Mouse (Mus musculus): Measurements from ENCODE around the gene Trap1. TPM values are rescaled to one million over a fixed set of nuclear protein-coding genes. Genes with fewer than 3 reads are reported as not detected.
"Not testable (repeated sequence)": the region's sequence is repeated elsewhere in the genome, so short reads cannot be mapped to it uniquely, and the experiment has no call there.

The Trap1 gene
- 100 to 1,000 TPM in 7 of 26 experiments, 10 to 100 TPM in 19; 45.0 to 132 (median 81.5) TPM for total RNA-seq (2018; cell fraction: chromatin; rRNA removed)
- total RNA-seq (2018; cell fraction: cytosol; rRNA removed), result 10 to 100 TPM; 30.1 to 46.4 (median 40.2) TPM
- 10 to 100 TPM; 26.5 to 91.3 (median 49.7) TPM for total RNA-seq (2018; cell fraction: nucleus; rRNA removed)
- 39.0 to 64.9 TPM (median 52.6 TPM) in 3 replicates for polyA plus RNA-seq (2018)

- Histone ChIP-seq H3K36me3 (ENCODE audit: inconsistent target) (no peaks in the 10 kb centered on the region), H3K27ac (peak within 1 kb of the TSS; percentile 76), H3K79me2 (ENCODE audit: inconsistent target) (peaks cover 48% of the 10 kb centered on the region), H3K4me3 (ENCODE audit: inconsistent target) (peak within 1 kb of the TSS; percentile 84)
- WGBS (ENCODE audit: missing documents), result under 1% methylated on average over 57 of the region's 58 CpGs
Observed at GRCm38 (mm10) chr16:4077384-4078061, at the start of gene Trap1. Gene Trap1, minus strand, starts transcription at chr16:4077827.

DNA sequence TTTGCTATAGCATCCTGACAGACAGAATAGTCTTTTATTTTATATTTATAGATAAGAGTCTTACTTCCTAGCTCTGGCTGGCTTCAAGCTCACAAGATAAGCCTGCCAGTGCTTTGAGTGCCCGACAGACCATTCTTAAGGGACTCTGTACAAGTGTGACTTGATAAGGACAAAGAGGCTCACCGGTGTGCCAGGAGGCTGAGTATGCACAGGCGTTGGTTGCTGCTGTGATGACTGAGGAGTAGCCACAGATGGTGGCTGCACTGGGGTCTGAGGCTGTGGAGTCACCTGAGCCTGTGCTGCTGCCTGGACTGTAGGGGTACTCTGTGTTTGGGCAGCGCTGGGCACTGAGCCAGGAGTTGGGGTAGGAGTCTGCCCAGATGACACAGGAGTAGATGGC is 39.4 kb upstream of the Trap1 start:
- Histone ChIP-seq H3K27ac (no peak overlapping the region), H3K36me3 (ENCODE audit: inconsistent target) (peaks cover 80% of the 10 kb centered on the region), H3K79me2 (ENCODE audit: inconsistent target) (no peaks in the 10 kb centered on the region), H3K4me3 (ENCODE audit: inconsistent target) (no peak overlapping the region)
- WGBS (ENCODE audit: missing documents), result 97% methylated on average over 4 of the region's 4 CpGs

DNA sequence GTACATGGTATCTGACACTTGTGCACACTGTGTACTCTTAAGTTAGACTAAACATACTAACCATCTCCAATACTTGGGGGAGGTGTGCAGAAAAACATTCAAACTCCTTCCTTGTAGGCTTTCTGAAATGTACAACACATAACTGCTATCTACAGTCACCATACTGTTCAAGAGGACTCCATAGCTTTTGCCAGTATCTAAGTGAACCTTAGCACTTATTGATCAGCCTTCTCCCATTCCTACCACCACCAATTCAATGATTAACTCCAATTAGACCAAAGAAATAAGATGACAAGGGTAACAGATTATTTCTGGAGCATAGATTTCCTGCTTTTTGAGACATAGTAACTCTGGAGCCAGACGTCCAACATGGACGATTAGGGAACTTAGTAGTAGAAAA is 22.7 kb upstream of the Trap1 start:
- H3K27ac ChIP-seq, result no peak overlapping the region
- H3K79me2 ChIP-seq (ENCODE audit: inconsistent target), result no peaks in the 10 kb centered on the region
- no peak overlapping the region for H3K4me3 ChIP-seq (ENCODE audit: inconsistent target)
- 92% methylated on average over 2 of the region's 2 CpGs for WGBS (ENCODE audit: missing documents)
- H3K36me3 ChIP-seq (ENCODE audit: inconsistent target), result peaks cover 72% of the 10 kb centered on the region

GRCm38 (mm10) chr16:4097521-4097920 is 19.9 kb upstream of the Trap1 start:
- Histone ChIP-seq H3K36me3 (ENCODE audit: inconsistent target) (peaks cover 82% of the 10 kb centered on the region), H3K4me3 (ENCODE audit: inconsistent target) (no peak overlapping the region), H3K27ac (no peak overlapping the region), H3K79me2 (ENCODE audit: inconsistent target) (no peaks in the 10 kb centered on the region)
- 90% methylated on average over 1 of the region's 1 CpGs for WGBS (ENCODE audit: missing documents)

GRCm38 (mm10) chr16:4096898-4097297 is 19.3 kb upstream of the Trap1 start:
- Histone ChIP-seq H3K36me3 (ENCODE audit: inconsistent target) (peaks cover 86% of the 10 kb centered on the region), H3K79me2 (ENCODE audit: inconsistent target) (no peaks in the 10 kb centered on the region), H3K27ac (no peak overlapping the region), H3K4me3 (ENCODE audit: inconsistent target) (no peak overlapping the region)

DNA sequence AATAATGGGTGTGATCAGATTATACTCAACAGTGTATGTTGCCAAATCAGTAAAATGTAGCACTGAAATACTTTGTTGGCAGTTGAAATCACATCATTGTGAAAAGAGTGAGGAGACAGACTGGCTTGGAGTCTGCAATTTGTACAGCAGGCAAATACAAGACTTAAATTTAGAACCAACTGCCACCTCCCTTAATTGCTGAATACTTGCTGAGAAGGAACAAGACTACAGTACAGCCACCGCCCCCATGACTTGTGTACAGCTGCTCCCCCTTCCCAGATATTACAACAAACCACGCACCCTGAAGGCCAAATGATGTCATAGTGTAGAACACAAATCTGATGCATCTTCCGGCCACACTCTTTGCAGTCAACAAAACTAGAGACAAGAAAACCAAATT is 18.5 kb upstream of the Trap1 start:
- Histone ChIP-seq H3K79me2 (ENCODE audit: inconsistent target) (no peaks in the 10 kb centered on the region), H3K27ac (no peak overlapping the region), H3K4me3 (ENCODE audit: inconsistent target) (no peak overlapping the region), H3K36me3 (ENCODE audit: inconsistent target) (peaks cover 86% of the 10 kb centered on the region)
- WGBS (ENCODE audit: missing documents), result 100% methylated on average over 3 of the region's 3 CpGs

- Histone ChIP-seq H3K27ac (no peak overlapping the region), H3K36me3 (ENCODE audit: inconsistent target) (peaks cover 88% of the 10 kb centered on the region), H3K79me2 (ENCODE audit: inconsistent target) (no peaks in the 10 kb centered on the region), H3K4me3 (ENCODE audit: inconsistent target) (no peak overlapping the region)
- WGBS (ENCODE audit: missing documents), result 97% methylated on average over 8 of the region's 8 CpGs
Observed at GRCm38 (mm10) chr16:4087214-4087913, 9.7 kb upstream of the Trap1 start.

DNA sequence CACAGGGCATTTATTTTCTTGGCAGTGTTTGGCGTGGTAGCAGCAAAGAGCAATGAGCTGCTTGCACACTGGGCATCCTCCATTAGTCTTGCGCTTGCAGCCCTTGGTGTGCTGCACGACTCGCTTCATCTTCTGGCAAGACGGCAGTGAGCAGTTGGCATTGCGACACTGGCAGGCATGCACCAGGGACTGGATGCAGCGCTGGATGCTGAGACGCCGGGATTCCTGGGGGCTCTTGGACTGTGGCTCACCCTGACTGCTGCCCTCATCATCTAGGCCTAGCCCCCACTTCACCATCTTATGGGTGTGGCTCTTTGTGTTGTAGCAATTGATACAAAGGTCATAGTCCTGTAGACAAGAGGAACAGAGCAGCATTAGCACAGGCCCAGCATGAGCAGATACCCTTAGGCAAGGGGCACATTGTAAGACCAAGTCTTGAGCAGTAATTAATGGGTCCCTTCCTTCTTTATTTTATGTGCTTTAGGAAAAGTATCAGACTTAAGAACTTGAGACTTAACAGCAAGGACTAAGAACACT is 8.3 kb upstream of the Trap1 start:
- Histone ChIP-seq H3K36me3 (ENCODE audit: inconsistent target) (peaks cover 73% of the 10 kb centered on the region), H3K4me3 (ENCODE audit: inconsistent target) (no peak overlapping the region), H3K79me2 (ENCODE audit: inconsistent target) (no peaks in the 10 kb centered on the region), H3K27ac (no peak overlapping the region)
- 92% methylated on average over 9 of the region's 9 CpGs for WGBS (ENCODE audit: missing documents)

GRCm38 (mm10) chr16:4085051-4085450 is 7.4 kb upstream of the Trap1 start:
- peaks cover 65% of the 10 kb centered on the region for H3K36me3 ChIP-seq (ENCODE audit: inconsistent target)
- 94% methylated on average over 6 of the region's 7 CpGs for WGBS (ENCODE audit: missing documents)

GRCm38 (mm10) chr16:4080419-4080818 is 2.8 kb upstream of the Trap1 start:
- 76% methylated on average over 3 of the region's 3 CpGs for WGBS (ENCODE audit: missing documents)
- not testable (repeated sequence) for H3K27ac ChIP-seq; H3K4me3 ChIP-seq (ENCODE audit: inconsistent target)
- peaks cover 19% of the 10 kb centered on the region for H3K79me2 ChIP-seq (ENCODE audit: inconsistent target)
- H3K36me3 ChIP-seq (ENCODE audit: inconsistent target), result peaks cover 22% of the 10 kb centered on the region; the same call in 1 of the 2 replicates

More at GRCm38 (mm10) chr16:4085051-4085450, 7.4 kb upstream of the Trap1 start:
- no peak overlapping the region for H3K27ac ChIP-seq
- H3K79me2 ChIP-seq (ENCODE audit: inconsistent target), result no peaks in the 10 kb centered on the region
- no peak overlapping the region for H3K4me3 ChIP-seq (ENCODE audit: inconsistent target)

GRCm38 (mm10) chr16:4079656-4080055 is 2.0 kb upstream of the Trap1 start:
- 56% methylated on average over 1 of the region's 1 CpGs for WGBS (ENCODE audit: missing documents)
- Histone ChIP-seq H3K4me3 (ENCODE audit: inconsistent target) (no peak overlapping the region), H3K79me2 (ENCODE audit: inconsistent target) (peaks cover 27% of the 10 kb centered on the region), H3K27ac (no peak overlapping the region), H3K36me3 (ENCODE audit: inconsistent target) (peaks cover 14% of the 10 kb centered on the region; the same call in 1 of the 2 replicates)

- Histone ChIP-seq H3K4me3 (ENCODE audit: inconsistent target) (peak overlapping the region; percentile 84), H3K79me2 (ENCODE audit: inconsistent target) (peaks cover 40% of the 10 kb centered on the region), H3K27ac (peak overlapping the region; percentile 76)
- not testable (repeated sequence) for H3K36me3 ChIP-seq (ENCODE audit: inconsistent target)
- WGBS (ENCODE audit: missing documents), result 79% methylated on average over 8 of the region's 10 CpGs
Observed at GRCm38 (mm10) chr16:4078302-4078701, 675 bp upstream of the Trap1 start.

DNA sequence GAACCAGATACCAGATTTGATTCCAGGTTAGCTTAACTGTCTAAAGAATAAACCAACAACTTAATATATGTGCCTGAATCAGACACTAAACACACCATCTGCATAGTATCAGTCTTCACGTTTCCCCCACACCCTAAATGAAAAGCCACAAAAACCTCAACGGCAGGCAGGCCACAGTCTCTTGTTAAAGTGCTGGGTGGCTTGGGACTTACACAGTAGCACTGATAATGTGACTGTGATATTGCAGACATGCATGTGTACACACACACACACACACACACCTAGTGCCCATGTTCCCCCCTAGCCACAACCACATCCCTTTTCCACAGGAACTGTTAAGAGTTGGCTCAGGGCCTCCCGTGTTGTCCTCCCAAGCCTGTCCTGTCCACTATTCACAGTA is 2.8 kb downstream of the Trap1 start:
- Histone ChIP-seq H3K79me2 (ENCODE audit: inconsistent target) (peaks cover 57% of the 10 kb centered on the region), H3K36me3 (ENCODE audit: inconsistent target) (no peaks in the 10 kb centered on the region), H3K4me3 (ENCODE audit: inconsistent target) (no peak overlapping the region), H3K27ac (no peak overlapping the region)
- WGBS (ENCODE audit: missing documents), result 12% methylated on average over 3 of the region's 3 CpGs

DNA sequence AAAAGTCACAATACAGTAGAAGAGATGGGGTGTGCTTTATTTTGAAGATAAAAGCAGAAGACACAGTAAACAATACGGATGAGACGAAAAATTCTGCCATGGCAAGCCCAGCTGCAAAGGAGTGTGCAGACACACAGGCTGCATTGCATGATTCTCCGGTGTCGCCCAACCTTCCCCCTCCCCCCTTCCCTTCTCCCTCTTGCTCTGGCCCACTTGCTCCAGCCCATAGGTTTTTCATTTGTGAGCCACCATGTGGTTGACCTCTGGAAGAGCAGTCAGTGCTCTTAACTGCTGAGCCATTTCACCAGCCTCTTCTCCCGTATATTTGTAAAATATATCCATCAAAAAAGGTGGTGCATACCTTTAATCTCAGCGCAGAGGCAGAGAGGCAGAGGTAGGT is 3.3 kb downstream of the Trap1 start:
- Histone ChIP-seq H3K79me2 (ENCODE audit: inconsistent target) (peaks cover 59% of the 10 kb centered on the region), H3K4me3 (ENCODE audit: inconsistent target) (no peak overlapping the region), H3K36me3 (ENCODE audit: inconsistent target) (no peaks in the 10 kb centered on the region), H3K27ac (no peak overlapping the region)
- 61% methylated on average over 6 of the region's 6 CpGs for WGBS (ENCODE audit: missing documents)

GRCm38 (mm10) chr16:4068588-4068987 is 9.0 kb downstream of the Trap1 start:
- H3K27ac ChIP-seq, result no peak overlapping the region
- 77% methylated on average over 8 of the region's 8 CpGs for WGBS (ENCODE audit: missing documents)
- no peak overlapping the region for H3K4me3 ChIP-seq (ENCODE audit: inconsistent target)
- peaks cover 27% of the 10 kb centered on the region for H3K36me3 ChIP-seq (ENCODE audit: inconsistent target)
- peaks cover 24% of the 10 kb centered on the region for H3K79me2 ChIP-seq (ENCODE audit: inconsistent target)
